Mouse (Mus musculus): ENCODE data around the gene Kcnh6.

The Kcnh6 gene

DNA sequence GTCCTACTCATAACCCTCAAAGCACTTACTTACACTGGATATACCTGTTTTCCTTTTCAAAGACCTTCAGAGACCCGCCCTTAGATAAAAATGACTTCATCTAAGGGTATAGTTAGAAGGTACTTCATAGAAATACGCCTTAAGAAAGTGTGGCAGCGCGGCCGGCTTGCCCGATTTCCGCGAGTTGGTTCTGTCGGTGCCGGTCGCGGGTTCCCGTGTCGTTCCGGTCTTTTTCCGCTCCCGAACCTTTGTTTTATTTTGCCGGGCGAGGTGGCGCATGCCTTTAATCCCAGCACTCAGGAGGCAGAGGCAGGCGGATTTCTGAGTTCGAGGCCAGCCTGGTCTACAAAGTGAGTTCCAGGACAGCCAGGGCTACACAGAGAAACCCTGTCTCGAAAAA is 58.7 kb downstream of the Kcnh6 start:
- CTCF ChIA-PET = interaction anchor here in 2 of 4 experiments (0.8 to 1.2 kb wide), 2 partner anchors 18 to 140 kb away, joined by 4 read pairs; partner anchors contain the start of gene Map3k3 (in 1 of the 2)

GRCm38 (mm10) chr11:106073774-106074173 is 65.8 kb downstream of the Kcnh6 start:
- POLR2A ChIA-PET = interaction anchor here in 2 of 4 experiments (0.9 to 1.4 kb wide), 5 partner anchors 8 to 427 kb away, joined by 3 read pairs; no protein-coding TSS in a partner anchor
- CTCF ChIA-PET = interaction anchor here in 1 of 4 experiments (0.8 kb wide), 1 partner anchor 109 kb away, joined by 4 read pairs; no protein-coding TSS in a partner anchor

More for the DNA sequence above, 58.7 kb downstream of the Kcnh6 start:
- POLR2A ChIA-PET = interaction anchor here in 3 of 4 experiments (0.5 to 2.4 kb wide), 10 partner anchors 8 to 886 kb away, joined by 3 to 16 read pairs (median 3); partner anchors contain the start of genes Map3k3 (in 2 of the 3) and Dcaf7 (in 1 of the 3)

DNA sequence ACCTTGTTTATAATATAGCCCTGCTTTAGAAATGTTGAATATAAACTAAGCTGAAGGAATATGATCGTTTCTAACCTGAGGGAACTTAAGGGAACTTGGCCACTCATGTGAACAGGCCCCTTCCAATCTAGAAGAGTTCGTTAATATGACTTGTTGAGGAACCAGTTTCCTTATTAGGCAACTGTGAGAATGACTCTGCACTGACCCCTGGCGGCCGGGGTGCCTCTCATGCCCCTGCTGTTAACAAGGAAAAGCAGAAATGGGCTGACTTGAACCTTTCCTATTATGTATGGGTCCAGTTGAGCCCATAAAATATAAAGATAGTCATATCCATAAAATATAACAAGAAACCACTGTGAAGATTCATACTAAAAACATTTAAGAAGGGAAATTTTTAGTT is 68.4 kb downstream of the Kcnh6 start:
- POLR2A ChIA-PET = interaction anchor here in 1 of 4 experiments (0.7 kb wide), 1 partner anchor 59 kb away, joined by 3 read pairs; no protein-coding TSS in a partner anchor
- CTCF ChIA-PET = no interaction called here

All from embryonic stem cell, embryonic (primary cell).